Mouse (Mus musculus) activated CD4-positive, CD25-positive, alpha-beta regulatory T cell, adult 4 months (primary cell): Measurements from ENCODE around the gene Olfr429. TPM values are rescaled to one million over a fixed set of nuclear protein-coding genes. Genes with fewer than 3 reads are reported as not detected.

Experiments
- polyA plus RNA-seq, 2 experiments: library from polyadenylated mRNA; unstranded; fragments of 100-300 nt; shearing (Covaris generic); gene quantifications; one replicate each; pipeline ENCODE4 v1.2.1; 2017

The Olfr429 gene
- polyA plus RNA-seq, 2 experiments from 2014 or later = not detected

Other genes starting within 250 kb of the Olfr429 start
- gene Ifi211, start 171.3 kb upstream of the Olfr429 start, polyA plus RNA-seq = 1 to 10 TPM; 3.1 to 3.2 TPM
- gene Mndal, start 141.8 kb upstream of the Olfr429 start, polyA plus RNA-seq = 100 to 1,000 TPM; 388 to 517 TPM
- 100 to 1,000 TPM; 295 to 386 TPM for gene Ifi203, start 141.7 kb upstream of the Olfr429 start, polyA plus RNA-seq
- gene Ifi202b, start 101.6 kb upstream of the Olfr429 start, polyA plus RNA-seq = not detected
- not detected for gene Ifi205, start 52.5 kb upstream of the Olfr429 start, polyA plus RNA-seq
- gene Olfr433, start 43.6 kb upstream of the Olfr429 start, polyA plus RNA-seq = under 1 TPM in 1 of 2 experiments, not detected in 1; 0.15 TPM
- not detected for gene Olfr432, start 35.1 kb upstream of the Olfr429 start, polyA plus RNA-seq
- gene Olfr430, start 17.7 kb upstream of the Olfr429 start, polyA plus RNA-seq = not detected
- gene Olfr427, start 12.6 kb downstream of the Olfr429 start, polyA plus RNA-seq = not detected
- gene Olfr231, start 36.8 kb downstream of the Olfr429 start, polyA plus RNA-seq = not detected
- gene Olfr424, start 47.2 kb downstream of the Olfr429 start, polyA plus RNA-seq = not detected
- not detected for gene Olfr420, start 71.3 kb downstream of the Olfr429 start, polyA plus RNA-seq
- gene Spta1, start 88.4 kb downstream of the Olfr429 start, polyA plus RNA-seq = under 1 TPM in 1 of 2 experiments, not detected in 1; 0.19 TPM
- not detected for gene Olfr419, start 167.7 kb downstream of the Olfr429 start, polyA plus RNA-seq
- gene Mptx1, start 246.2 kb downstream of the Olfr429 start, polyA plus RNA-seq = not detected